Comparison of ENCODE assay signal across 10 mouse cellular contexts in genomic region chr8:115186882-115187281, GRCm38 (mm10).
A peak's percentile ranks its signal among the peaks of the same experiment; 100 is the strongest.
DNase-seq lines count a peak whose midpoint lies in the region; ATAC-seq and TF ChIP-seq lines count a peak whose summit lies in the region.
"Had no signal": no experiment of that assay in that cellular context is flagged by ENCODE, and none has a peak within 500 bp of the region (broad histone marks: within the 10 kb centered on the region; RNA-seq: fewer than 3 reads in every experiment).

No protein-coding gene starts in this region.

- H3K27ac ChIP-seq in forebrain, postnatal 0 days (ENCODE audit: low read depth, low read length) = no peak overlapping the region
- H3K27ac ChIP-seq in limb, embryonic 11.5 days (replicated peaks; ENCODE audit: low read depth, low read length) = peak overlapping the region; percentile 58; the same call in 1 of the 2 replicates
- no peak overlapping the region for H3K27ac ChIP-seq in heart, embryonic 12.5 days (ENCODE audit: poor library complexity, severe bottlenecking)
- H3K27ac ChIP-seq: heart, embryonic 13.5 days had no signal

- 21% methylated on average over 1 of the region's 2 CpGs for WGBS in forebrain, postnatal 0 days
- WGBS in limb, embryonic 11.5 days = 0% methylated on average over 1 of the region's 2 CpGs
- 26% methylated on average over 1 of the region's 2 CpGs for WGBS in heart, embryonic 12.5 days

- no peaks in the 10 kb centered on the region; the same call in 1 of the 2 replicates for H3K27me3 ChIP-seq in forebrain, postnatal 0 days (ENCODE audit: insufficient read depth, low read length)
- H3K27me3 ChIP-seq in limb, embryonic 11.5 days (ENCODE audit: control insufficient read depth, insufficient read depth, low read length) = no peaks in the 10 kb centered on the region
- no peaks in the 10 kb centered on the region for H3K27me3 ChIP-seq in heart, embryonic 12.5 days (replicated peaks)
- H3K27me3 ChIP-seq: heart, embryonic 13.5 days; megakaryocyte, embryonic 14.5 days had no signal

- no peak overlapping the region for H3K4me3 ChIP-seq in forebrain, postnatal 0 days (ENCODE audit: low read depth, low read length)
- no peak overlapping the region for H3K4me3 ChIP-seq in limb, embryonic 11.5 days (ENCODE audit: low read depth, low read length)
- H3K4me3 ChIP-seq in heart, embryonic 12.5 days = no peak overlapping the region
- H3K4me3 ChIP-seq: heart, embryonic 13.5 days; megakaryocyte, embryonic 14.5 days had no signal

- intact Hi-C loops in left cerebral cortex, postnatal 4 days (cut with DNase I) = no loop called here
- intact Hi-C loops in heart, postnatal 25 days (cut with DNase I) = no loop called here

- TF ChIP-seq CTCF in forebrain, postnatal 0 days (IDR thresholded peaks at IDR 0.05; ENCODE audit: low read depth) = no peak

- no peaks in the 10 kb centered on the region for H3K4me1 ChIP-seq in forebrain, postnatal 0 days (ENCODE audit: insufficient read depth)
- peaks cover 25% of the 10 kb centered on the region for H3K4me1 ChIP-seq in limb, embryonic 11.5 days (ENCODE audit: control insufficient read depth, insufficient read depth, low read length)
- peaks cover 9% of the 10 kb centered on the region for H3K4me1 ChIP-seq in heart, embryonic 12.5 days (replicated peaks)
- H3K4me1 ChIP-seq: megakaryocyte, embryonic 14.5 days had no signal

- no peak overlapping the region for H3K4me2 ChIP-seq in forebrain, postnatal 0 days (ENCODE audit: low read depth)
- no peak overlapping the region for H3K4me2 ChIP-seq in limb, embryonic 11.5 days (ENCODE audit: low read depth, severe bottlenecking)
- H3K4me2 ChIP-seq in heart, embryonic 12.5 days = no peak overlapping the region
- H3K4me2 ChIP-seq: heart, embryonic 13.5 days had no signal

- DNase-seq in left cerebral cortex, postnatal 4 days = peak; percentile 57
- no peak for DNase-seq in left cerebral cortex, adult 8-10 months (ENCODE audit: low spot score in 2 of 2)
- peak; percentile 78 for DNase-seq in embryo, embryonic 11 days
- DNase-seq in forebrain, postnatal 0 days = peak; percentile 18
- DNase-seq in limb, embryonic 11.5 days (ENCODE audit: low spot score) = peak; percentile 72
- DNase-seq in spleen, postnatal 10 days (ENCODE audit: low spot score in 2 of 2) = no peak
- no peak for DNase-seq in heart, postnatal 25 days (ENCODE audit: low spot score)

- H3K9ac ChIP-seq in forebrain, postnatal 0 days = no peak overlapping the region
- no peak overlapping the region for H3K9ac ChIP-seq in limb, embryonic 11.5 days (ENCODE audit: low read length)
- H3K9ac ChIP-seq in heart, embryonic 12.5 days = no peak overlapping the region
- H3K9ac ChIP-seq: heart, embryonic 13.5 days had no signal

- ATAC-seq in forebrain, postnatal 0 days = no peak
- peak; percentile 72 for ATAC-seq in limb, embryonic 11.5 days (ENCODE audit: insufficient number of reproducible peaks, low FRiP score, low TSS enrichment, low read depth)
- ATAC-seq in heart, embryonic 12.5 days (ENCODE audit: insufficient number of reproducible peaks, low FRiP score) = no peak

- H3K9me3 ChIP-seq in forebrain, postnatal 0 days (ENCODE audit: low read length) = no peaks in the 10 kb centered on the region
- H3K9me3 ChIP-seq in limb, embryonic 11.5 days (ENCODE audit: control insufficient read depth, low read length) = no peaks in the 10 kb centered on the region
- H3K9me3 ChIP-seq in heart, embryonic 12.5 days (replicated peaks) = no peaks in the 10 kb centered on the region
- H3K9me3 ChIP-seq: heart, embryonic 13.5 days had no signal

- no peaks in the 10 kb centered on the region for H3K36me3 ChIP-seq in forebrain, postnatal 0 days (ENCODE audit: insufficient read depth)
- H3K36me3 ChIP-seq in limb, embryonic 11.5 days (ENCODE audit: control insufficient read depth, insufficient read depth, low read length) = no peaks in the 10 kb centered on the region
- H3K36me3 ChIP-seq in heart, embryonic 12.5 days = no peaks in the 10 kb centered on the region
- H3K36me3 ChIP-seq: heart, embryonic 13.5 days had no signal

Comparison
In these comparisons a context has a peak if more than half of its experiments do, and no peak if none do; other contexts are left out.
1. DNase-seq: peak in left cerebral cortex, postnatal 4 days (single experiment), embryo, embryonic 11 days (single experiment), forebrain, postnatal 0 days (single experiment) and limb, embryonic 11.5 days (single experiment); none in left cerebral cortex, adult 8-10 months (0 of 2), spleen, postnatal 10 days (0 of 2) and heart, postnatal 25 days (single experiment).